Mouse (Mus musculus): Measurements from ENCODE around the gene Zfp92. TPM values are rescaled to one million over a fixed set of nuclear protein-coding genes. Genes with fewer than 3 reads are reported as not detected.
"Not testable (repeated sequence)": the region's sequence is repeated elsewhere in the genome, so short reads cannot be mapped to it uniquely, and the experiment has no call there.

Gene Zfp92
- total RNA-seq (2021), result under 1 TPM in 1 of 2 experiments, not detected in 1; 0.03 TPM
- long read RNA-seq, experiment 1, result 0 reads
- long read RNA-seq, experiment 2, result 0 reads

- DNase-seq, result no peak
- no peak for TF ChIP-seq CTCF (IDR thresholded peaks at IDR 0.05)
- intact Hi-C loops (cut with DNase I), result no loop called here
- H3K4me3 ChIP-seq, result peak within 1 kb of the TSS; percentile 16
- no peak within 1 kb of the TSS for H3K27ac ChIP-seq
Observed at GRCm38 (mm10) chrX:73410880-73411517, at the start of gene Zfp92. TSS of gene Zfp92 (plus strand) at chrX:73411096.

GRCm38 (mm10) chrX:73363291-73363690 is 47.6 kb upstream of the Zfp92 start:
- no peak for TF ChIP-seq CTCF (IDR thresholded peaks at IDR 0.05)
- intact Hi-C loops (cut with DNase I), result no loop called here

GRCm38 (mm10) chrX:73384419-73384818 is 26.5 kb upstream of the Zfp92 start:
- intact Hi-C loops (cut with DNase I), result no loop called here
- H3K4me3 ChIP-seq, result no peak overlapping the region
- no peak overlapping the region for H3K27ac ChIP-seq

More at GRCm38 (mm10) chrX:73363291-73363690, 47.6 kb upstream of the Zfp92 start:
- H3K27ac ChIP-seq, result no peak overlapping the region
- DNase-seq, result no peak
- no peak overlapping the region for H3K4me3 ChIP-seq

GRCm38 (mm10) chrX:73384924-73385323 is 26.0 kb upstream of the Zfp92 start:
- no peak for TF ChIP-seq CTCF (IDR thresholded peaks at IDR 0.05)
- DNase-seq, result no peak
- intact Hi-C loops (cut with DNase I), result no loop called here
- Histone ChIP-seq H3K27ac (no peak overlapping the region), H3K4me3 (no peak overlapping the region)

More at GRCm38 (mm10) chrX:73384419-73384818, 26.5 kb upstream of the Zfp92 start:
- TF ChIP-seq CTCF (IDR thresholded peaks at IDR 0.05), result no peak
- no peak for DNase-seq

GRCm38 (mm10) chrX:73391481-73391880 is 19.4 kb upstream of the Zfp92 start:
- no peak for TF ChIP-seq CTCF (IDR thresholded peaks at IDR 0.05)
- intact Hi-C loops (cut with DNase I), result no loop called here
- H3K27ac ChIP-seq, result peak overlapping the region; percentile 78
- DNase-seq, result peak; percentile 75
- H3K4me3 ChIP-seq, result no peak overlapping the region

GRCm38 (mm10) chrX:73396446-73396845 is 14.4 kb upstream of the Zfp92 start:
- no peak overlapping the region for H3K27ac ChIP-seq
- no peak for TF ChIP-seq CTCF (IDR thresholded peaks at IDR 0.05)
- DNase-seq, result no peak
- no peak overlapping the region for H3K4me3 ChIP-seq
- intact Hi-C loops (cut with DNase I), result no loop called here

- intact Hi-C loops (cut with DNase I); H3K4me3 ChIP-seq; H3K27ac ChIP-seq; DNase-seq: not testable (repeated sequence)
Observed at GRCm38 (mm10) chrX:73398636-73399035, 12.3 kb upstream of the Zfp92 start, which contains the start of gene Gm18336. TSS of gene Gm18336 (minus strand) at chrX:73398736.

GRCm38 (mm10) chrX:73400951-73401350 is 9.9 kb upstream of the Zfp92 start:
- intact Hi-C loops (cut with DNase I), result no loop called here
- no peak for TF ChIP-seq CTCF (IDR thresholded peaks at IDR 0.05)
- no peak for DNase-seq
- no peak overlapping the region for H3K27ac ChIP-seq
- no peak overlapping the region for H3K4me3 ChIP-seq

- no peak for DNase-seq
- no peak overlapping the region for H3K27ac ChIP-seq
- intact Hi-C loops (cut with DNase I), result no loop called here
- no peak for TF ChIP-seq CTCF (IDR thresholded peaks at IDR 0.05)
- no peak overlapping the region for H3K4me3 ChIP-seq
Observed at GRCm38 (mm10) chrX:73401616-73402015, 9.3 kb upstream of the Zfp92 start.

- TF ChIP-seq CTCF (IDR thresholded peaks at IDR 0.05), result peak; percentile 13; the same call in 1 of the 2 replicates
- intact Hi-C loops (cut with DNase I), result no loop called here
- DNase-seq, result no peak
- Histone ChIP-seq H3K27ac (no peak overlapping the region), H3K4me3 (no peak overlapping the region)
Observed at GRCm38 (mm10) chrX:73412767-73413166, 1.9 kb downstream of the Zfp92 start.

- Histone ChIP-seq H3K27ac (no peak overlapping the region), H3K4me3 (no peak overlapping the region)
- no peak for DNase-seq
- TF ChIP-seq CTCF (IDR thresholded peaks at IDR 0.05), result peak; percentile 53
- intact Hi-C loops (cut with DNase I), result loop anchor here (1.0 to 5.0 kb wide), 2 partner anchors 118 to 376 kb away; no protein-coding TSS in a partner anchor
Observed at GRCm38 (mm10) chrX:73430036-73430435, 19.1 kb downstream of the Zfp92 start.

GRCm38 (mm10) chrX:73432850-73433249 is 22.0 kb downstream of the Zfp92 start:
- no peak overlapping the region for H3K27ac ChIP-seq
- H3K4me3 ChIP-seq, result no peak overlapping the region
- no peak for TF ChIP-seq CTCF (IDR thresholded peaks at IDR 0.05)
- no peak for DNase-seq
- intact Hi-C loops (cut with DNase I), result loop anchor here (5.0 kb wide), 1 partner anchor 121 kb away; no protein-coding TSS in a partner anchor

GRCm38 (mm10) chrX:73435252-73435651 is 24.4 kb downstream of the Zfp92 start, which contains the start of gene Trex2:
TSS of gene Trex2 (minus strand) at chrX:73435344.
- H3K4me3 ChIP-seq, result no peak within 1 kb of the TSS
- intact Hi-C loops (cut with DNase I), result no loop called here
- TF ChIP-seq CTCF (IDR thresholded peaks at IDR 0.05), result no peak
- DNase-seq, result no peak
- no peak within 1 kb of the TSS for H3K27ac ChIP-seq

GRCm38 (mm10) chrX:73441428-73441827 is 30.5 kb downstream of the Zfp92 start:
- no peak for TF ChIP-seq CTCF (IDR thresholded peaks at IDR 0.05)
- intact Hi-C loops (cut with DNase I), result no loop called here
- Histone ChIP-seq H3K4me3 (no peak overlapping the region), H3K27ac (no peak overlapping the region)
- DNase-seq, result no peak

Measured in gastrocnemius, adult 2 months (tissue).